Mouse (Mus musculus) retina, postnatal 1 day (tissue): ENCODE data around the gene Ccdc15.
"Not testable (repeated sequence)": the region's sequence is repeated elsewhere in the genome, so short reads cannot be mapped to it uniquely, and the experiment has no call there.

Experiments used
- DNase-seq: peaks from one replicate; pipeline ENCODE4 v3.0.0-alpha.2; 2012

Ccdc15 gene

GRCm38 (mm10) chr9:37349050-37349449, 818 bp upstream of the Ccdc15 start:
- DNase-seq, result no peak

- DNase-seq, result peak; percentile 59
Observed at GRCm38 (mm10) chr9:37347184-37347987, 846 bp downstream of the Ccdc15 start.

GRCm38 (mm10) chr9:37345406-37345805, 2.8 kb downstream of the Ccdc15 start:
- no peak for DNase-seq

GRCm38 (mm10) chr9:37329456-37329855, 18.8 kb downstream of the Ccdc15 start:
- peak; percentile 32 for DNase-seq

- no peak for DNase-seq
Observed at GRCm38 (mm10) chr9:37301720-37302119, 46.5 kb downstream of the Ccdc15 start.

GRCm38 (mm10) chr9:37300501-37300900, 47.7 kb downstream of the Ccdc15 start:
- DNase-seq, result not testable (repeated sequence)

GRCm38 (mm10) chr9:37295586-37295985, 52.6 kb downstream of the Ccdc15 start:
- no peak for DNase-seq

- no peak for DNase-seq
Observed at GRCm38 (mm10) chr9:37266622-37267021, 81.6 kb downstream of the Ccdc15 start.

GRCm38 (mm10) chr9:37255889-37256225, 92.4 kb downstream of the Ccdc15 start:
- peak; percentile 73 for DNase-seq

- peak; percentile 61 for DNase-seq
Observed at GRCm38 (mm10) chr9:37255149-37255888, 92.9 kb downstream of the Ccdc15 start, which contains the start of gene Slc37a2. Slc37a2 (minus strand) TSS chr9:37255738.

- peak; percentile 31 for DNase-seq
Observed at GRCm38 (mm10) chr9:37254531-37255110, 93.6 kb downstream of the Ccdc15 start.

- no peak for DNase-seq
Observed at GRCm38 (mm10) chr9:37250631-37251030, 97.6 kb downstream of the Ccdc15 start.

- DNase-seq, result no peak
Observed at GRCm38 (mm10) chr9:37249976-37250375, 98.3 kb downstream of the Ccdc15 start.

GRCm38 (mm10) chr9:37248381-37248906, 99.8 kb downstream of the Ccdc15 start:
- peak; percentile 36 for DNase-seq

- DNase-seq, result no peak
Observed at GRCm38 (mm10) chr9:37247429-37247828, 100.8 kb downstream of the Ccdc15 start.

- no peak for DNase-seq
Observed at GRCm38 (mm10) chr9:37245810-37246209, 102.4 kb downstream of the Ccdc15 start.

- DNase-seq, result no peak
Observed at GRCm38 (mm10) chr9:37245404-37245803, 102.8 kb downstream of the Ccdc15 start.

GRCm38 (mm10) chr9:37244600-37244999, 103.6 kb downstream of the Ccdc15 start:
- DNase-seq, result no peak

GRCm38 (mm10) chr9:37242764-37243163, 105.5 kb downstream of the Ccdc15 start:
- DNase-seq, result no peak

GRCm38 (mm10) chr9:37235951-37236737, 112.1 kb downstream of the Ccdc15 start:
- DNase-seq, result peak; percentile 73

- DNase-seq, result no peak
Observed at GRCm38 (mm10) chr9:37232201-37233195, 115.7 kb downstream of the Ccdc15 start.
